Mouse (Mus musculus) embryonic facial prominence, embryonic 10.5 days (tissue): ENCODE results near the gene Trappc2l. TPM values are rescaled to one million over a fixed set of nuclear protein-coding genes. Genes with fewer than 3 reads are reported as not detected.

ENCODE experiments used
- DNase-seq: peaks from one replicate; pipeline ENCODE4 v3.0.0-alpha.2; 2017; ENCODE audit warnings: low spot score
- H3K27ac ChIP-seq: fragments of 300-500 bp; sonication (generic); replicated peaks from 2 replicates; pipeline ENCODE4 v1.5.1; 2016; ENCODE audit warnings: mild to moderate bottlenecking
- H3K27me3 ChIP-seq: fragments of 300-500 bp; sonication (generic); replicated peaks from 2 replicates; pipeline ENCODE4 v1.6.1; 2016; ENCODE audit warnings: low read depth, mild to moderate bottlenecking; ENCODE audit not compliant: poor library complexity, severe bottlenecking
- H3K36me3 ChIP-seq: fragments of 300-500 bp; sonication (generic); replicated peaks from 2 replicates; pipeline ENCODE4 v1.6.1; 2016; ENCODE audit warnings: mild to moderate bottlenecking, moderate library complexity
- H3K4me1 ChIP-seq: fragments of 300-500 bp; sonication (generic); 2 replicates; pipeline ENCODE4 v1.6.1; 2016
- H3K4me3 ChIP-seq: fragments of 300-500 bp; sonication (generic); 2 replicates; pipeline ENCODE4 v1.5.1; 2016; ENCODE audit warnings: mild to moderate bottlenecking, moderate library complexity
- H3K9me3 ChIP-seq: fragments of 300-500 bp; sonication (generic); 2 replicates; pipeline ENCODE4 v1.6.1; 2016; ENCODE audit warnings: mild to moderate bottlenecking
- WGBS: fragments of 180-500 bp; shearing (Covaris S2); methylation state at CpG from one replicate; pipeline ENCODE4 v1.1.7; 2016; 5-methylcytosine and 5-hydroxymethylcytosine counted together
- polyA plus RNA-seq: library from polyadenylated mRNA; unstranded; fragments of >200 nt; fragmentation: Nextera tagmentation; extraction: Ambion mirVana; gene quantifications from 2 replicates; pipeline ENCODE4 v1.2.1, GENCODE M21; 2016

Gene Trappc2l
- polyA plus RNA-seq, 1 experiment from 2014 or later = 49.6 TPM

DNA sequence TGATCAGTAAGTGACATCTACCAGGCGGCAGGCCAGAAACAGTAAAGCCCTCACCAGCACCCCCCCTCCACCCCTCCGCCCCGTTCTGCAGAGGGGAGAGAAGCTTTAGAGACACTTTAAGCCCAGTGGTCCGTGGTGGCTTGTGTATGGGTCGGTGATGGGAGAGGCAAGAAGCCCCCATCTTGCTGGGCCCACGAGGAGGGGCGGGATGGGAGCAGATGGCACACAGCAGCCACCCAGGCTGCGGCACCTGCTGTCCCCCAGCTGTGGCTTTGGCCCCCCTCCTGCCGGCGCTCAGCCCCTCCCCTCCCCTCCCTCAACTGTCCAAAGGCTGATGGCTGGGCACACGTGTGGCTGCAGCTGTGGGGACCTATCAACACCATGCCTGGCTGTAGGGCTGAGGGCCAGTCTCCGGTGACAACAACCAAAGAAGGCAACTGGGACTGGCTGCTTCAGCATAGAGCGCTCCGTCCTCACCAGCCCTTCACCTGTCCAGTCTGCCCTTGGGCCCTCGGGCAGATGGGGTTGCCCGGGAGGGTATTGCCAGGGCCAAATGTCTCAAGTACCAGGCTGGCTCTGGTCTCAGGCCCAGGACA lies 40.0 kb downstream of the Trappc2l start:
- H3K4me1 ChIP-seq = peaks cover 79% of the 10 kb centered on the region
- WGBS = 79% methylated on average over 16 of the region's 16 CpGs
- DNase-seq = no peak

DNA sequence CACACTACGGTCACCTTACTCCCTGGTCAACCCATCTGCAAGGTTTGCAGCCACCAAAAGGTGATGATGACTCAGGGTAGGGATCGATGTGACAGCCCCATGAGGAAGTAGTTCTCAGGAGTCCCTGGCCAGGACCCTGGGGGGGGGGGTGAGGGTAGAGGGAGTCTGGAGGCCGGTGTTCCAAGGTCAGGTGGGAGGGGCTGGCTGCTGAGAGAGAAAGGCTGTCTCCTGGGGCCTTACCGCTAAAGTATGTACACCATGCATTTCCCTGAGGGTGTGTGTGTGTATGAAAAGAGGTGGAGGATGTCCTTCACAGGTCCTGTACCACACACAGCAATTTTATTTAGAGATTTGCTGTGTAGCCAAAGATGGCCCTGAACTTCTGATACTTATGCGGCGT lies 41.2 kb downstream of the Trappc2l start:
- Histone ChIP-seq H3K9me3 (no peaks in the 10 kb centered on the region), H3K36me3 (no peaks in the 10 kb centered on the region; the same call in 1 of the 2 replicates), H3K4me3 (no peak overlapping the region), H3K27ac (peak overlapping the region; percentile 1; the same call in 1 of the 2 replicates), H3K27me3 (peaks cover 56% of the 10 kb centered on the region), H3K4me1 (peaks cover 86% of the 10 kb centered on the region)
- 79% methylated on average over 6 of the region's 6 CpGs for WGBS
- DNase-seq = no peak

More for the DNA sequence above, 40.0 kb downstream of the Trappc2l start:
- Histone ChIP-seq H3K27me3 (peaks cover 59% of the 10 kb centered on the region), H3K4me3 (no peak overlapping the region), H3K36me3 (no peaks in the 10 kb centered on the region; the same call in 1 of the 2 replicates), H3K9me3 (no peaks in the 10 kb centered on the region), H3K27ac (peak overlapping the region; percentile 27; the same call in 1 of the 2 replicates)

DNA sequence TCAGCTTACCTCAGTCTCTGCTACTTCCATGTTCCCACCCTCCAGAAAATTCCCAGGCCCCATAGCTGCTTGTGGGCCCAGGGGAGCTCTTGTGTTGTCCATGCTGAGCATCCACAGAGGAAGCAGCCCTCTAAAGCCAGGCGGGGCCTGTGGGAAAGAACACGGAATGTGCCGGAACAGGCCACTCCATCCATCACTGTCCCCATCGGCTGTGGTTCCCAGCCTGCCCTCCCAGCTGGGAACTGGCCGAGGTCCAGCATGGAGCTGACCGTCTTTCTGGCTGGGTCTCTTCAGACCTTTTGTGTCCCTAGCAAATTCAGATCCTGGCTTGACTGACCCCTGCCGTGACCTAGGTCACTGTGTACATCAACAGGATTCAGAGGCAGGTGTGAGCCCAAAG lies 43.3 kb downstream of the Trappc2l start:
- no peaks in the 10 kb centered on the region for H3K36me3 ChIP-seq
- H3K4me1 ChIP-seq = peaks cover 86% of the 10 kb centered on the region
- no peak overlapping the region for H3K4me3 ChIP-seq
- no peaks in the 10 kb centered on the region for H3K9me3 ChIP-seq
- H3K27ac ChIP-seq = peak overlapping the region; percentile 30
- no peak for DNase-seq
- 70% methylated on average over 7 of the region's 7 CpGs for WGBS
- H3K27me3 ChIP-seq = peaks cover 43% of the 10 kb centered on the region

GRCm38 (mm10) chr8:122656056-122656999 lies 44.9 kb downstream of the Trappc2l start:
- Histone ChIP-seq H3K27me3 (peaks cover 28% of the 10 kb centered on the region), H3K4me3 (no peak overlapping the region), H3K9me3 (no peaks in the 10 kb centered on the region), H3K27ac (no peak overlapping the region; the same call in 1 of the 2 replicates), H3K4me1 (peaks cover 84% of the 10 kb centered on the region), H3K36me3 (no peaks in the 10 kb centered on the region)
- no peak for DNase-seq
- 87% methylated on average over 13 of the region's 13 CpGs for WGBS

- 33% methylated on average over 10 of the region's 10 CpGs for WGBS
- Histone ChIP-seq H3K9me3 (no peaks in the 10 kb centered on the region), H3K36me3 (no peaks in the 10 kb centered on the region), H3K4me3 (peak overlapping the region; percentile 37), H3K27ac (peak overlapping the region; percentile 85), H3K27me3 (peaks cover 27% of the 10 kb centered on the region), H3K4me1 (peaks cover 81% of the 10 kb centered on the region)
- DNase-seq = peak; percentile 87
Measured at GRCm38 (mm10) chr8:122658149-122658806, 46.8 kb downstream of the Trappc2l start.

GRCm38 (mm10) chr8:122658807-122659160 lies 47.3 kb downstream of the Trappc2l start:
- 39% methylated on average over 9 of the region's 9 CpGs for WGBS
- Histone ChIP-seq H3K4me3 (peak overlapping the region; percentile 37), H3K36me3 (no peaks in the 10 kb centered on the region), H3K27ac (peak overlapping the region; percentile 85), H3K9me3 (no peaks in the 10 kb centered on the region), H3K4me1 (peaks cover 81% of the 10 kb centered on the region), H3K27me3 (peaks cover 31% of the 10 kb centered on the region)
- DNase-seq = peak; percentile 64

DNA sequence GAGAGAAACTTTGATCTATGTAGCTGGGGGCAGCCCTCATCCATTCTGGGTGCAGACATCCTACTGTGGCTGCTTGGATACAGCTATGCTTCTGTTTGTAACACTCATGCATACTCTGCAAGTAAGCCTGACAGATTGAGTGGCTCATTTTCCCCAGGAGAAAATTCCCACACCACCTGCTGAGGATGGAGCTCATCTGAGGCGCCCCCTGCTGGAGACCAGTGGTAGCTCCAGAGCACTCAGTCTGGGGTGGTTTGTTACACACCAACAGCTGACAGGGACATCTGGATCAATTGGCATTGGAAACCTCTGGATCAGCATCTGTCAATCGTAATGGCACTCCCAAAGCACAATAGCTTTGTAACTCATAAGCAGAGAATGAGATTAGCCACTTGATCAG lies 48.6 kb downstream of the Trappc2l start:
- H3K9me3 ChIP-seq = no peaks in the 10 kb centered on the region
- WGBS = 70% methylated on average over 2 of the region's 2 CpGs
- DNase-seq = no peak
- H3K4me3 ChIP-seq = no peak overlapping the region; the same call in 1 of the 2 replicates
- peaks cover 33% of the 10 kb centered on the region for H3K27me3 ChIP-seq
- no peaks in the 10 kb centered on the region for H3K36me3 ChIP-seq
- peaks cover 82% of the 10 kb centered on the region for H3K4me1 ChIP-seq
- peak overlapping the region; percentile 85 for H3K27ac ChIP-seq

GRCm38 (mm10) chr8:122661138-122661537 lies 49.7 kb downstream of the Trappc2l start:
- DNase-seq = peak; percentile 93
- Histone ChIP-seq H3K36me3 (no peaks in the 10 kb centered on the region), H3K27me3 (peaks cover 24% of the 10 kb centered on the region), H3K4me3 (peak overlapping the region; percentile 30), H3K9me3 (no peaks in the 10 kb centered on the region), H3K27ac (peak overlapping the region; percentile 82), H3K4me1 (peaks cover 84% of the 10 kb centered on the region)
- 18% methylated on average over 7 of the region's 7 CpGs for WGBS

- no peaks in the 10 kb centered on the region for H3K36me3 ChIP-seq
- peaks cover 31% of the 10 kb centered on the region for H3K27me3 ChIP-seq
- peak overlapping the region; percentile 82; the same call in 1 of the 2 replicates for H3K27ac ChIP-seq
- H3K9me3 ChIP-seq = no peaks in the 10 kb centered on the region
- peaks cover 91% of the 10 kb centered on the region for H3K4me1 ChIP-seq
- no peak for DNase-seq
- no peak overlapping the region for H3K4me3 ChIP-seq
- WGBS = 64% methylated on average over 2 of the region's 2 CpGs
Measured at GRCm38 (mm10) chr8:122661894-122662293, 50.5 kb downstream of the Trappc2l start.

GRCm38 (mm10) chr8:122663106-122663505 lies 51.7 kb downstream of the Trappc2l start:
- Histone ChIP-seq H3K4me1 (peaks cover 86% of the 10 kb centered on the region), H3K27ac (0 out of 2 replicates have a peak overlapping the region, but pooled peaks have one; percentile 20), H3K36me3 (no peaks in the 10 kb centered on the region), H3K27me3 (peaks cover 43% of the 10 kb centered on the region), H3K9me3 (no peaks in the 10 kb centered on the region), H3K4me3 (no peak overlapping the region)
- WGBS = 84% methylated on average over 3 of the region's 3 CpGs
- no peak for DNase-seq

DNA sequence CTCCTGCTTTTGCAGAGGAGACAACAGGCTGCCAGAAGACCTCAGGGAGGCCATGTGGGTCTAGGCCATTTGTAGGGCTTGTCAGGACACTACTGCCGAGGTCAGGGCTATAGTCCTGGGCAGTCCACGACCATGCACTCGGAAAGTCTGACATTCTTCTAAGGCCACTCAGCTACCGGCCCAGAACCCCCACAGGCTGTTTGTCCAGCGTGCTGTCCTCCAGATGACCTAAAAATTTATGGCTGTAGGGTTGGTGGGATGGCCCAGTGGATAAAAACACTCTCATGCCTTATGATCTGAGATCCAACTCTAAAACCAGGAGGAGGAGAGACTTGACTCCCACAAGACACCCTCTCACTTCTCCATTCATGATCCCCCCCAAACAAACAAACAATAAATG lies 52.2 kb downstream of the Trappc2l start:
- WGBS = 61% methylated on average over 5 of the region's 5 CpGs
- H3K4me1 ChIP-seq = peaks cover 81% of the 10 kb centered on the region

GRCm38 (mm10) chr8:122665221-122665620 lies 53.8 kb downstream of the Trappc2l start:
- 27% methylated on average over 8 of the region's 8 CpGs for whole genome bisulfite sequencing
- Histone ChIP-seq H3K4me3 (no peak overlapping the region), H3K9me3 (no peaks in the 10 kb centered on the region), H3K27me3 (peaks cover 64% of the 10 kb centered on the region), H3K36me3 (no peaks in the 10 kb centered on the region), H3K4me1 (peaks cover 81% of the 10 kb centered on the region), H3K27ac (peak overlapping the region; percentile 55)
- peak; percentile 62 for DNase-seq

More for the DNA sequence above, 52.2 kb downstream of the Trappc2l start:
- no peak for DNase-seq
- H3K36me3 ChIP-seq = no peaks in the 10 kb centered on the region
- H3K27me3 ChIP-seq = peaks cover 49% of the 10 kb centered on the region
- H3K27ac ChIP-seq = 0 out of 2 replicates have a peak overlapping the region, but pooled peaks have one; percentile 20
- H3K4me3 ChIP-seq = no peak overlapping the region
- H3K9me3 ChIP-seq = no peaks in the 10 kb centered on the region
